Mouse (Mus musculus): ENCODE measurements at regions not wholly inside any gene's neighbourhood (a gene's known extent, or its start where the extent isn't known, plus 50 kb on each side); places are given as distances from the start of the nearest gene placed in this dataset.

DNA sequence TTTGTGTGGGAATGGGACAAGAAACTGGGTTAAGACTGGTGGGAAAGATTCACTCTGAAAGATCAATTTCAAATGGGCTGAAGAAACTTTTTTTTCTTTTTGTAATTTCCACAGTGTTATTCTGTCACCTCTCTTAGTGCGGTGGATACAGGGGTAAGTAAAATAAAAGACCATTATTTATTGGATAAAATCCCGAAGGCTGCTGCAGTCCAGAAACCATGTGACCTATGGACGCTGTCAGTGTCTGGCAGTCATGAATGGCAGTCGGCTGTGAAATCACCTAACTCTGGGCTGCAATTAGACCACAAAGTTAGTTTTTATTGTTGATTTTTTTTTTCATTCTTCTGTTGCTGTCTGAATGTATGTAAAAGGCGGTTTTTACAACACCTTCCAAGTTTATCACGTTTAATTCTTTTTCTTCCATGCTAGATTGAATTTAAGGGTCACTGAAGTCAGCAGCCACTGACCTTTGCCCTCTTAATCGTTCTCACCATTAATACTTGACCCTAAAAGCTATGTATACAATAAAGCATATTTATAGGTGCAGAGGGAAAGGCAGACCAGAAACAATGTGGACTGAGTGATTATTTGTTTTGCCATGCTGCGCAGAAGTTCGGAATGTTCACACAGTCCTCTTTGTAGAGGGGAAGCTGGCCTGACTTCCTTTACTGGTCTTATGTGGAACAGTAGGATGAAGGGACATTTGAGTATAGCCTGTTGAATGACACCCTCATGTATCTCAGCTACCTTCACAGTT lies 182.7 kb downstream of the Bmp2 start:
- TF ChIP-seq POLR2A (IDR thresholded peaks at IDR 0.05; ENCODE audit: borderline replicate concordance, extremely low read depth, low read depth, low read length): no peak
- no peak for TF ChIP-seq CTCF (IDR thresholded peaks at IDR 0.05; ENCODE audit: insufficient read depth, low read length)
- no peak for DNase-seq
- Histone ChIP-seq H3K4me3 (replicated peaks; ENCODE audit: extremely low read depth, low read depth, low read length) (no peak overlapping the region), H3K4me1 (ENCODE audit: control insufficient read depth, insufficient read depth, low read length) (no peaks in the 10 kb centered on the region)
- WGBS: 46% methylated on average over 9 of the region's 9 CpGs

GRCm38 (mm10) chr2:133738839-133739430 lies 187.0 kb downstream of the Bmp2 start:
- DNase-seq: no peak
- TF ChIP-seq CTCF (IDR thresholded peaks at IDR 0.05; ENCODE audit: insufficient read depth, low read length): no peak
- TF ChIP-seq POLR2A (IDR thresholded peaks at IDR 0.05; ENCODE audit: borderline replicate concordance, extremely low read depth, low read depth, low read length): no peak
- Histone ChIP-seq H3K4me3 (replicated peaks; ENCODE audit: extremely low read depth, low read depth, low read length) (no peak overlapping the region), H3K4me1 (ENCODE audit: control insufficient read depth, insufficient read depth, low read length) (no peaks in the 10 kb centered on the region)
- WGBS: 38% methylated on average over 10 of the region's 10 CpGs

DNA sequence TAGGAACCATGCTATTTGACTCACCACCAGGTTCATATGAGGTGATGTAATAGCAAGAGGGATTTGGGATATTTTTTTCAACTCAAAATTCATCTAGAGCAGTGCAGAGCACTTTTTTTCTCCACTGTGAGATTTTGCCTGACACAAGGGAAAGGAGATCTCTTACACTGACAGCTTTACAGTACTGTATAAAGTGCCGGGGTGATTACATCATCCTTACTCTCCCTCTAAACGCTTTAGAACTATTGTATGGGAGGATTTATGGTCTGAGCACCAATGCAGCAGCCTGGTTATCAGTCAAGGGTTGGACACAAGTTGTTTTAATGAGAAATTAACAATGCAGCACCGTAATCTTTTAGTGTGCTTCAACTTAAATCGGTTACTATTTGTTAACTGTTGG lies 196.5 kb downstream of the Bmp2 start:
- no peak for DNase-seq
- H3K4me3 ChIP-seq (replicated peaks; ENCODE audit: extremely low read depth, low read depth, low read length): no peak overlapping the region
- TF ChIP-seq CTCF (IDR thresholded peaks at IDR 0.05; ENCODE audit: insufficient read depth, low read length): no peak
- TF ChIP-seq POLR2A (IDR thresholded peaks at IDR 0.05; ENCODE audit: borderline replicate concordance, extremely low read depth, low read depth, low read length): no peak
- 62% methylated on average over 4 of the region's 4 CpGs for WGBS
- H3K4me1 ChIP-seq (ENCODE audit: control insufficient read depth, insufficient read depth, low read length): no peaks in the 10 kb centered on the region

- no peak for TF ChIP-seq POLR2A (IDR thresholded peaks at IDR 0.05; ENCODE audit: borderline replicate concordance, extremely low read depth, low read depth, low read length)
- TF ChIP-seq CTCF (IDR thresholded peaks at IDR 0.05; ENCODE audit: insufficient read depth, low read length): no peak
- H3K4me3 ChIP-seq (replicated peaks; ENCODE audit: extremely low read depth, low read depth, low read length): no peak overlapping the region
- H3K4me1 ChIP-seq (ENCODE audit: control insufficient read depth, insufficient read depth, low read length): no peaks in the 10 kb centered on the region
- DNase-seq: no peak
- WGBS: 49% methylated on average over 4 of the region's 4 CpGs
Measured at GRCm38 (mm10) chr2:133749846-133750637, 198.1 kb downstream of the Bmp2 start.

DNA sequence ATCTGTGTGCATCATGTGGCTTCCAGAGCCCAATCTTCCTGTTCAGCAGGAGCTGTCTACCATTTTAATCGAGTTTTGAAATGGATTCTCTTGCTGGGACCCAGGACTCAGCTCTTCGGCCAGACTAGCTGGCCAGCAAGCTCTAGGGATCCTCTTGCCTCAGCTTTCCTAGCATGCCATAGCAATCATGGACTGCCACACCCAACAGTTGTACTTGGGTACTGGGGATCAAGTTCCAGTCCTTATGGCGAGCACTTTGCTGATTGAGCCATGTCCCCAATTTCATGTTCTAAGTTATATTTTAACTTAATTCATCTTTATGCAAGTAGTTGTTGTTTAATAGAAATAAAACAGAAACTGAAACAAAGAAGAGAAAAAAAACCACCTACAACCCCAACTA lies 202.1 kb downstream of the Bmp2 start:
- TF ChIP-seq POLR2A (IDR thresholded peaks at IDR 0.05; ENCODE audit: borderline replicate concordance, extremely low read depth, low read depth, low read length) (no peak), CTCF (IDR thresholded peaks at IDR 0.05; ENCODE audit: insufficient read depth, low read length) (no peak)
- no peak for DNase-seq
- H3K4me1 ChIP-seq (ENCODE audit: control insufficient read depth, insufficient read depth, low read length): no peaks in the 10 kb centered on the region
- H3K4me3 ChIP-seq (replicated peaks; ENCODE audit: extremely low read depth, low read depth, low read length): no peak overlapping the region
- 72% methylated on average over 3 of the region's 3 CpGs for WGBS

- WGBS: 53% methylated on average over 7 of the region's 7 CpGs
- H3K4me3 ChIP-seq (replicated peaks; ENCODE audit: extremely low read depth, low read depth, low read length): no peak overlapping the region
- no peaks in the 10 kb centered on the region for H3K4me1 ChIP-seq (ENCODE audit: control insufficient read depth, insufficient read depth, low read length)
- TF ChIP-seq CTCF (IDR thresholded peaks at IDR 0.05; ENCODE audit: insufficient read depth, low read length) (no peak), POLR2A (IDR thresholded peaks at IDR 0.05; ENCODE audit: borderline replicate concordance, extremely low read depth, low read depth, low read length) (no peak)
- DNase-seq: peak; percentile 22
Measured at GRCm38 (mm10) chr2:133761496-133761895, 209.5 kb downstream of the Bmp2 start.

DNA sequence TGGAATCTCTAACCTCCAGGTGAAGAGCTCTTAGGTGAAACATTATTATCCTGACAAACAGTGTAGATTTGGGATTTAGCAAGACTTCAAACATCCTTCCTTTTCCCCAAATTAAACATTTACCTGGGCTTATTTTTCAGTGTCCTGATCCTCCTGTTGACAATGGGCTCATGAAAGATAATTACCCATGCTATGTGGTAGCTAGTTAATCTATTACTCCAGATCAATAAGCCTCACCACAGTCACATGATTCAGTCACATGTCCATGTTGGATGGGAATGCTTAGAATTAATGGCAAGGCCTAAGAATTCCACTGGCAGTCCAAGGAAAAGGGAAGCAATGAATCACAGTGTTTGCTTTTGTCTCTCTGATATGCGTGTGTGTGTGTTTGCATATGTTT lies 216.6 kb downstream of the Bmp2 start:
- no peak overlapping the region for H3K4me3 ChIP-seq (replicated peaks; ENCODE audit: extremely low read depth, low read depth, low read length)
- WGBS: 71% methylated on average over 1 of the region's 1 CpGs
- no peak for DNase-seq
- no peaks in the 10 kb centered on the region for H3K4me1 ChIP-seq (ENCODE audit: control insufficient read depth, insufficient read depth, low read length)
- TF ChIP-seq POLR2A (IDR thresholded peaks at IDR 0.05; ENCODE audit: borderline replicate concordance, extremely low read depth, low read depth, low read length) (no peak), CTCF (IDR thresholded peaks at IDR 0.05; ENCODE audit: insufficient read depth, low read length) (no peak)

GRCm38 (mm10) chr2:133783588-133784342 lies 231.8 kb downstream of the Bmp2 start:
- H3K4me3 ChIP-seq (replicated peaks; ENCODE audit: extremely low read depth, low read depth, low read length): no peak overlapping the region
- no peaks in the 10 kb centered on the region for H3K4me1 ChIP-seq (ENCODE audit: control insufficient read depth, insufficient read depth, low read length)
- TF ChIP-seq POLR2A (IDR thresholded peaks at IDR 0.05; ENCODE audit: borderline replicate concordance, extremely low read depth, low read depth, low read length) (no peak), CTCF (IDR thresholded peaks at IDR 0.05; ENCODE audit: insufficient read depth, low read length) (no peak)
- no peak for DNase-seq
- WGBS: 51% methylated on average over 7 of the region's 7 CpGs

DNA sequence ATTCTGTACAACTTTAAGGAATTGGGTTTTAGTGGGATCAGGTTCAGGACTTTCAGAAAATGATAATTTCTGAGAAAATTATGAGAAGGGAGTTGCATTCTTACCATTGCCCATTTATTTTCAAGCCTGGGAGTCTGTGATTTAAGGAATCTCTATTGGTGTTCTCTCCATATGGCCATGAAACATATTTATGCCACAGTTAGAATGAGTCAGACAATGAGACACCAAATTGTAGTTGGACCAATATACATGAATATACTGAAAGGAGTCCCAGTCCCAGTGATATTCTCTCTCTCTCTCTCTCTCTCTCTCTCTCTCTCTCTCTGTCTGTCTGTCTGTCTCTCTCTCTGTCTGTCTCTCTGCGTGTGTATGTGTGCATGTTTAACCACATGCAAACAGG lies 239.1 kb downstream of the Bmp2 start:
- 33% methylated on average over 1 of the region's 1 CpGs for WGBS
- TF ChIP-seq POLR2A (IDR thresholded peaks at IDR 0.05; ENCODE audit: borderline replicate concordance, extremely low read depth, low read depth, low read length): no peak
- no peak for TF ChIP-seq CTCF (IDR thresholded peaks at IDR 0.05; ENCODE audit: insufficient read depth, low read length)
- no peak overlapping the region for H3K4me3 ChIP-seq (replicated peaks; ENCODE audit: extremely low read depth, low read depth, low read length)
- no peak for DNase-seq
- H3K4me1 ChIP-seq (ENCODE audit: control insufficient read depth, insufficient read depth, low read length): no peaks in the 10 kb centered on the region

All from lung, adult 2 months (tissue).